Mouse (Mus musculus): ENCODE measurements around the gene Pde4dip.

GRCm38 (mm10) chr3:97751566-97751965 is 136.9 kb downstream of the Pde4dip start:
- TF ChIP-seq EP300 (IDR thresholded peaks at IDR 0.05; ENCODE audit: low read depth) (no peak), CTCF (IDR thresholded peaks at IDR 0.05; ENCODE audit: low read depth) (no peak)
